Mouse (Mus musculus) splenic B cell, adult 2 months (primary cell): ENCODE measurements around the gene Prkcz.
"Not testable (repeated sequence)": the region's sequence is repeated elsewhere in the genome, so short reads cannot be mapped to it uniquely, and the experiment has no call there.

Experiments
- DNase-seq: peaks from one replicate; pipeline ENCODE4 v3.0.0-alpha.2; 2011; ENCODE audit warnings: low read depth, low spot score
- H3K27me3 ChIP-seq: 2 replicates; pipeline ENCODE4 v1.6.1; 2012; ENCODE audit warnings: mild to moderate bottlenecking, low read length, moderate library complexity, mixed read lengths; ENCODE audit not compliant: control insufficient read depth, poor library complexity, insufficient read depth, severe bottlenecking
- H3K36me3 ChIP-seq: 2 replicates; pipeline ENCODE4 v1.6.1; 2012; ENCODE audit warnings: mild to moderate bottlenecking, low read length, moderate library complexity, mixed read lengths; ENCODE audit not compliant: control insufficient read depth, poor library complexity, insufficient read depth, severe bottlenecking

Prkcz gene

DNA sequence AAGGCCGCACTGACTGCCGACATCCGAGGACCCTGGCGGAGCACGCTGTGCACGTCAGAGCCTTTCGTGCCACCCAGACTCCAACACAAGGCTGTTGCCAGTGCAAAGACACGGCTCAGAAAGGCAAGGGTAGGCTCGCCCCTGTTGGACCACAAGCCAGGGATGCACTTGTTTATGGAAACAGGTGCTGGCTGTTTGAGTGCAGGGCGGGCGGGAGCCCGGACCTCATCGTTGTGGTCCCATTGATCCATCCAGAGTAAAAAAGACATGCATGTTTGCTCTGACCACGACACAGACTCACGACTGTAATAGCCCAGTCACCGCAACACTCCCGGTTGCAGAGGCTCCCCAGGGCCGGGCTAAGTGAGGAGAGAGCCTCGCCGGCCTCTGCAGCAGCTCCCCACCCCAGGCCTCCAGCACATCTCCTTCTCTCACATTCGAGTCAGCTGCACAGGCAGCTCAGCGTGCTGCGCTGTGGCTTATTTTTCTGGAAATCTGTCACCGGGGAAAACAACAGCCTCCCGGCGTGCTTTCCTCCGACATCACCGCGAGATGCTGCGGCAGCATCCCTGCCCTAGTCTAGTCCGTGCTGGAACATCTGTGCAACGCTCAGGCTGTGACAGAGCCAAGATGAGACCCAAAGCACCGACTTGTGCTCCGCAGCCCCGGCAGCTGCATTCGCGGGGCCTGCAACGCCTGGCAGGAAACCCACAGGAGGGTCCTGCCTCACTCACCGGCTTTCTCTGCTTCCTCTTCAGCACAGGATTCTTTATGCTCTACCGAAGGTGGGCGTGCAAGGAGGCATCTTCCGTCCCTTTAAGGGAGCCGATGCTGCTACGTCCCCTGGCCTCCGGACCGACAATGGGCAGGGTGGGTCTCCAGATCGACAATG lies 16.2 kb downstream of the Prkcz start:
- no peaks in the 10 kb centered on the region; the same call in 1 of the 2 replicates for H3K27me3 ChIP-seq
- no peak for DNase-seq

DNA sequence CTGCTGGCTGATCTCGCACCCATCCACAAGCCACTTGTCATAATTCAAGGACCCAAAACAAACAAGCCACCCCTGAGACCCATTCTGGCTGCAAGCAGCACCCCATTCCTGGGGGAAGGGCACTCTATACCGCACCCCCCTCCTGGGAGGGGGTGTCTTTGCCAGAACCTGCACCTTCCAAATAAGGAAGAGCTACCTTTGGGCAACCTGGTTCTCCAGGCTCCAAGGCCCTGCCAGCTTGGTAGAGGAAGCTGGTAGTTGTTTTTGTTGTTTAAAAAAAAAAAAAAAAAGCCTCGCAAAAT lies 16.9 kb downstream of the Prkcz start:
- no peak for DNase-seq

More for the DNA sequence above, 16.2 kb downstream of the Prkcz start:
- H3K36me3 ChIP-seq, result no peaks in the 10 kb centered on the region

DNA sequence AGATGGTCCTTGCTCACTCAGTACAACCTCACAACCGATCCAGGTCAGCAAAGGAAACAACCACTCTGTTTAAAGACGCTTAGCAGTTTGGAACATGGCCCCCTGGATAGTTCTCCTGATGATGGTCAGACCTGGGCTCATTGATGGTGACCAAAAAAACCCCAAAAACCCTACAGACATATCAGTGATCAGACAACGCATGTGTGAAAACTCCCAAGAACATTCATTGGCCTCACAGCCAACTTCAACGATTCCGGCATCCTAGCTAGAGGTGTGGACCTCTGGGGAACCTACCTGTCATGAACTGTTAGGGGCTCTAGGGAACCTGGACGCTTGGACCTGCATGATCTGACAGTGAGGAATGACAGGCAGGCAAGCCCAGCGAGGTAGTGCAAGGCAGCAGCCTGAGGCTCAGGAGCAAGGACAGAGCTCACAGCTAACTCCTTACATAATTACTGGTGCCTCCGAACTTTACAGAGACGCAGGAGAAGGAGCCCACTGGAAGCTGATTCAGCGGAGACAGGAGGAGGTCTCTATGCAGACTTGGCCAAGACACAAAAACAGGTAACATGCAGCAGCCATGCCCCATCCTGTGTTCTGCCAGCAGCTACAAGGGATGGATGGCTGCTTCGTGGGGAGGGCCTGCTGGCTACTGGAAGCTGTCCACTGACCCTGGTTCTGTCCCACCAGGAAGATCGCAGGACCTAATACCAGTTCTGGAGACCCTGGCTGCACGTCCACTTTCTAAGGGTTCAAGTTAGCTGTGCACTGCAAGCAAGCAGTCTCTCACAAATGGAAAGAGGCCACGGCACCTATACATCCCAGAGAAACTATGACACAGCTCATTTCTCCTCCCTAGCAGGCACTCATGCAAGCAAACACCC lies 17.5 kb downstream of the Prkcz start:
- no peaks in the 10 kb centered on the region for H3K36me3 ChIP-seq
- DNase-seq, result no peak
- H3K27me3 ChIP-seq, result no peaks in the 10 kb centered on the region; the same call in 1 of the 2 replicates

More for the DNA sequence above, 16.9 kb downstream of the Prkcz start:
- Histone ChIP-seq H3K27me3 (no peaks in the 10 kb centered on the region; the same call in 1 of the 2 replicates), H3K36me3 (no peaks in the 10 kb centered on the region)

DNA sequence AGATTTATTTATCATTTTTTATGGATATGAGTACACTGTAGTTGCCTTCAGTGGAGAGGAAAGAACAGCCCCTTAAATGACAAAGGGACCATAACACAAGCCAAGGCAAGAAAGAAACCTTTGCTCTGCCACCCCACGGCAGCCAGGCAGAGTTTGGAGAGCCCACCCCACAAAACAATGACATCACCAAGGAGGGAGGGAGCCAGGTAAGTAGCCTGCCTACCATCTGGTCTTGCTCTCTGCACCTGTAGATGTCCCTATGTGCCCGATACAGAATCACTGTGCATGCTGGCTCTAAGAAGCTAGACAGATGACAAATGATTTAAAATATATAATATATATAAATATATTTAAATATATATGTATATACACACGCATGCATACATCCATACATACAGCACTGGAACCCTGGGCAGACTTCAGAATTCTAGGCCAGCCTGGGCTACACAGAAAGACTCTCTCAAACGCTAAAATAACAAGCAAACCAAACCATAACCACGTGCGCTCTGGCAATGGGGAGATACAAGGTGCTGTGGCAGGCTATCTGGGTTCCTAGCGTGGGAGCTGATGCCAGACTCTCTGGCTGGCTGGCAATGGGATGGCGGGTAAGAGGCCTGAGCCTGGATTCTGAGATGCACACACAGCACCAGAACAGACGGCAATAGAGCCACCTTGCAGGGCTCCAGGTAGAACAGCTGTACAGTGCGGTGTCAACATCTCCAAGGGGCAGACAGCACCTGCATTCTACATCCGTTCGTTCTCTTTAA lies 24.7 kb downstream of the Prkcz start:
- Histone ChIP-seq H3K36me3 (no peaks in the 10 kb centered on the region), H3K27me3 (no peaks in the 10 kb centered on the region)
- no peak for DNase-seq

DNA sequence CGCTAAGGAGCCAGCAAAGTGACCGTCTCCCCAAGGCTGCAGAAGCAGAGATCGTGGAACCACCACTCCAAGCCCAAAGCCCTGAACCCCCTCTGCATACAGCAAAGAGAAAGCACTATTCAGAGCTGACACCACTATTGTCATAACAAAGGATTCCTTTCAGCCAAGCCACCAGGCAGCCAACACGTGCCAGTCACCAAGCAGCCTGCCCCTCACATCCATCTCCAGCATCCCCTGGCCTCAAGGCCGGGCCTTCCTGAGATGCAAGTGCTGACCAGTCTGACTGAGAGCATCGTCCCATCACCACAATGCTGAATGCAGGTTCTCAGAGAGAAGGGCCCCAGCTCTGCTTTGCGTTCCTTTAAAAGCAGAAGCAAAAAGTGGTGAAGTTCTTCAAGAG lies 28.9 kb downstream of the Prkcz start:
- no peak for DNase-seq
- Histone ChIP-seq H3K36me3 (no peaks in the 10 kb centered on the region), H3K27me3 (no peaks in the 10 kb centered on the region)

DNA sequence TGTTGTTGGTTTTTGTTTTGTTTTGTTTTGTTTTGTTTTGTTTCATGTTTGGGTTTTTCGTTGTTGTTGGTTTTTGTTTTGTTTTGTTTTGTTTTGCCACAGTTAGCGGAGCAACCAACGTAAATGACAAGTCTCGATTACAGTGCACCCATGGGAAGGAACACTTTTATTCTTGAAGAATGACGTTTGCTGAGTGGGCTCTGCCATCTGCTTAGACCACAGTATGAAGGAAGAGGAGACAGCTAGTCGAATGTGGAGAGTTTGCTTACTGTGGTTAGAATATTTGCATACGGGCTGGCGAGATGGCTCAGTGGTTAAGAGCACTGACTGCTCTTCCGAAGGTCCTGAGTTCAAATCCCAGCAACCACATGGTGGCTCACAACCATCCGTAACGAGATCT lies 32.8 kb downstream of the Prkcz start:
- DNase-seq, H3K36me3 ChIP-seq, H3K27me3 ChIP-seq: not testable (repeated sequence)

DNA sequence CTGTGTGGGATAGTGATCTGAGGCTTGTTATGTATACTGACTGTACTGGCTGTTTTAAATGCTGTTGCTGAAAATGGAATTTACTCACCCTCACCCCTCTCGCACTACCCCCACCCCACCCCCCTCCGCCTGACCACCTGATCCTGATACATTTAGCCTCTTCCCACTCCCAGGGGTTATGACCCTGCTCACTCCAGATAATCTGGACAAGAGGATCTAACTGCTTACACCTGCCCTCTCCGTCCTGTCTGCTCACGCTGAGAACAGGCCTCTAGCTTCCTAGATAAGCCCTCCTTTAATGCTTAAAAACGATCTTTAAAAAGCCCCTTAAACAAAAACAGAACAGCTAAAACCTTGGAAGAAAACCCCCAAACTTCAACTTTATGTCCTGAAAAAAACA lies 35.4 kb downstream of the Prkcz start:
- DNase-seq, result no peak
- Histone ChIP-seq H3K27me3 (no peaks in the 10 kb centered on the region), H3K36me3 (no peaks in the 10 kb centered on the region)

DNA sequence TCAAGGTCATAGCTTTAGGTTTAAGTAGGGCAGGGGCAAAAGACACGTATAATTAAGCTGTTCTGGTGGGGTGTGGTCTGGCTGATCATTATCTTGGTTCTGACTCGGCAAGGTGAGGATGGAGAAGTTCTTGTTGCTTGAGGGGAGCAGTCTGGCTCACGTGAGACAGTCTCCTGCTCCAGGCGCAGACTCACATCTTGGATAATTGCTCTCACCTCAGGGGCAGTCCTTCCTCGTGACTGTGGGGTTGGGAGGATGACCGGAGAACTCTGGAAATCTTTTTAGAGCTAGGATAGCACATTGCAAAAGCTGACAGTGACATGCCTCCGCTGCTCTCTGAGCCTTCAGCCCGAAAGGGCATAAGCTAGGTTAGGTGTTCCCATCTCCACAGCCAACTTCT lies 36.6 kb downstream of the Prkcz start:
- no peaks in the 10 kb centered on the region for H3K27me3 ChIP-seq
- no peaks in the 10 kb centered on the region for H3K36me3 ChIP-seq
- DNase-seq, result no peak

DNA sequence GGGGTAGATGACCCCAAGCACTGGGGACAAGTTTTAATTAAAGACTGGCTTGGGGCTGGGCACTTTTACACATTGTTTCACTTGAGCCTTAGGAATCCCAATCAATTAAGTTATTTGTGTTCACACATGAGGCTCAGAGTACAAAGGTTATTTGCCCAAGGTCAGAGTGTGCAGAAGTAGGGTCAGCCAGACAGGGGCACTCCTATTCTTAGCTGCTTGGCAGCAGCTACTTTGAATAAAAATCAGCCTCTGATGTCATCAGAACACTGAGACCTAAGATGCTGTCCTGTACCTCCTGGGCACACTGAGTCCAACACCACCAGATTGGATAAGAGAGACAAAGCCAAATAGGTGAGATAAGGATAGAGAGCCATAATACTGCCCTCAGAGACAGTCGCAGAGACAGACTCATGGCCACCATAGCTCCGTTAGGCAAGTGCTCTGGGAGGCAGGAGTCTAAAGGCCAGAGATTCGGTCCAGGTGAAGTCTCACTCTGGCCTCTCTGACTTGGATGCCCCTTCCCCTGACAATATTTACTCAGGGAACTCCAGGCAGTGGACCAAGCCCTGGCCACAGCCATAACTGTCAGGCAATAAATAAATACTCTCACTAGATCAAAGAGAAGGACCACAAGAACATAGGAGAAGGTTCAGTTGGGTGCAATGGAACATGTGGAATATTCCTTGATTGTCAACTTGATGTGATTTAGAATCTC lies 37.9 kb downstream of the Prkcz start:
- H3K27me3 ChIP-seq, result no peaks in the 10 kb centered on the region
- no peak for DNase-seq
- no peaks in the 10 kb centered on the region for H3K36me3 ChIP-seq

DNA sequence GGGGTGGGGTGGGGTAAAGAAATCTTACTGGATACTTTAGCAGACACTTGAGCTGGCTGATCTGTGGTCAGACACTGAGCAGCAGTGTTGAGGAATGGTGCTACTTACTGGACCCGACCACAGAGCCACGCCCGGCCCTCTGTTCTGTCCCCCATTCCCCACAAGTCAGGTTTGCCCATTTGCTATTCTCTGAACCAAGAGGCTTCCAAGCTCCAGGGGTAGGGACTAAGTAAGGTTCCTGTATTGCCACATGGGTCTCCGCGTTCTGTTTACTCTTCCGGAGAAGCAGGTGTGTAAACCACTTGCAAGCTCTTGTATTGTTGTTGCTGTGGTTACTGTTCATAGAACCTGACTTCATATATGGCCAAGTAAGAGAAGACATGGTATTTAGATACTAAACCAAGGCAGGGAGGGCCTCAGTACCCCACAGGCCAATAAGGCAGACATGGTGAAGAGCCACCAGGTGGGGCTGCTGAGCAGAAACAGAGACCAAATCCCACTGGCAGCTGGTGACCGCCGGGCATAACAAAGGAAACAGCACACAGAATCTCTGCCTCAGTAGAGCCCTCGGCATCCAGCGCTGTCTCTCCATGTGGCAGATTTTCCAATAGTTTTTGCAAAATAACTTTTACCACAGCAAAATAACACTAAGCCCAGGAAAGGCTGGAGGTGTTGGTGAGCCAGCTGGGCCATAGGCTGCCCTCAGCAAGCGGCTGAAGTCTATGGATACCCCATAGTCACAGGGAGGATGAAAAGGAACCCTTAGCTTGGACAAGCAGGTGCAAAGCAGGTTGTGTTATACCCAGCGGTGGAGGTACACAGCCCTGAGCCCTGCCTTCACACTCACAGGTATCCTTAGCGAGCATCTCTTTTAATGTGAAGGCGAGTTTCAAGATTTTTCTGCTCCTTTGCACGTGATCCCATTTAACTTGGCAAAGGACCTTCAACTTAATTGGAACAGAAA lies 40.6 kb downstream of the Prkcz start:
- peak; percentile 69 for DNase-seq
- no peaks in the 10 kb centered on the region for H3K36me3 ChIP-seq
- H3K27me3 ChIP-seq, result no peaks in the 10 kb centered on the region

DNA sequence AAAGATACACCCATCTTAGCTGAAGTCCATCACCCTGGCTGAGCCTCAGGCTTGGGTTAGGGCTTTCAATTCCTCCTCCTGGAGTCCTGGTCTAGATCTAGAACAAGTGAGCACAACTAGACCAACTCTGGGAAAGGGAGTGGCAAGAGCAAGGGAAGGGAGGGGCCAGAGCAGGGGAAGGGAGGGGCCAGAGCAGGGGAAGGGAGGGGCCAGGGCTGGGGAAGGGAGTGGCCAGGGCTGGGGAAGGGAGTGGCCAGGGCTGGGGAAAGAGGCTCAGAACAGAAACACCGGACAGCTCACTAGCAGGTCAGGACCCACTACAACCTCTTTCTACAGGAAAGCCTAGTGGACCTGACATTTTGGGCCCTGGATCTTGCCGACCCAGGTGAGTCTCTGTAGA lies 42.9 kb downstream of the Prkcz start:
- DNase-seq, result peak; percentile 13
- Histone ChIP-seq H3K36me3 (no peaks in the 10 kb centered on the region), H3K27me3 (no peaks in the 10 kb centered on the region)

DNA sequence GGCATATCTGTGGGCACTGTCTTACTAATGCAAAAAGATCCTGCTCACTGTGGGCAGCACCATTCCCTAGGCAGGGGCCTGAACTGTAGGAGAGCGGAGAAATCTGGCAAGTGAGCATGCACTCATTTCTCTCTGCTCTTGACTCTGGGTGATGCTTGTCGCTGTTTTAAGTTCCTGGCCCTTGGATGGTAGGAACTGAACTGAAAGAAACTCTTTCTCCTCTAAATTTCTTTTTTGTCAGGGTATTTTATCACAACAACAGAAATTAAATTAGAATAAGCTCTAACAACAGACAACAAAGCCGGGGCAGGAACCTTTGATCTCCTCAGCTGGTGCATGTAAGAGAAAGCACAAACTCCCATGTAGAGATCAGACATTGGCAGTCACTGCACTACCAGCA lies 46.1 kb downstream of the Prkcz start:
- no peaks in the 10 kb centered on the region for H3K27me3 ChIP-seq
- DNase-seq, result no peak
- H3K36me3 ChIP-seq, result no peaks in the 10 kb centered on the region

DNA sequence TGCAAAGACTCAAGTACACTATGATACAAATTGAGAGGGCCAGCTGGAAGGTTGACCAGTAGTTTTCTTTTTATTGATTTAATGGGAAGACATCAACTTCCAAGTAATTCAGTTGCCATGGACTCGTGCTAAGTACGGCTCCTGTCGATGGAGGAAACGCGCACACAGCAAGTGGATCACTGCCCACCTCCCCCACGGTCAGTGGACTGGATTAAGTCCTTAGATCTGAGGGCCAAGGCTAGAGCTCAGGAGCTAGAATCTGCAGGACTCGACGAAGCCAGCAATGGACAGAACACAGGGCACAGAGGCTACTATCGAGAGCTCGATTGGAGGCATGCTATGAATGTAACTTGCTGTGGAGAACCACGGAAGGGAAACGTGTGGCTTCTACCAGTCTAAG lies 52.5 kb downstream of the Prkcz start:
- H3K27me3 ChIP-seq, result no peaks in the 10 kb centered on the region
- no peaks in the 10 kb centered on the region for H3K36me3 ChIP-seq
- DNase-seq, result no peak
